Mouse (Mus musculus): ENCODE results near the gene Fndc10.
"Not testable (repeated sequence)": the region's sequence is repeated elsewhere in the genome, so short reads cannot be mapped to it uniquely, and the experiment has no call there.

Gene Fndc10

DNA sequence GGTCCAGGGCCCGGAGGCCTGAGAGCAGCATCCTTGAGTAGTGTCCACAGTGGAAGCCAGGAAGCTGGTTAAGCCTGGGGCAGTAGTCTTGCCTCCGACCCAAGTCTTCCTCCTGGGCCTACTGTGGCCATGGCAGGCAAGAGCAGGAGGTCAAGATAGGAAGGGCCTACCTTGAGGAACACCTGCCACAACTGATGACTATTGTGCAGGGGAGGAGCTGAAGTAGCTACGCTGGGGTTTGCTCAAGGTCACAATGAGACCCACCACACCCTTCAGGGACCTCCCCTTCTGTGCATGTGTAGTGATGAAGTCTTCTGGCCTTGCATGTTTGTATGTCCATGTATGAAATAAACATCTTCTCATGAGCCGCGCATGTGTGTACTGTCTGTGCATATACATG is 41.6 kb downstream of the Fndc10 start:
- DNase-seq (ENCODE audit: low read depth), result no peak

DNA sequence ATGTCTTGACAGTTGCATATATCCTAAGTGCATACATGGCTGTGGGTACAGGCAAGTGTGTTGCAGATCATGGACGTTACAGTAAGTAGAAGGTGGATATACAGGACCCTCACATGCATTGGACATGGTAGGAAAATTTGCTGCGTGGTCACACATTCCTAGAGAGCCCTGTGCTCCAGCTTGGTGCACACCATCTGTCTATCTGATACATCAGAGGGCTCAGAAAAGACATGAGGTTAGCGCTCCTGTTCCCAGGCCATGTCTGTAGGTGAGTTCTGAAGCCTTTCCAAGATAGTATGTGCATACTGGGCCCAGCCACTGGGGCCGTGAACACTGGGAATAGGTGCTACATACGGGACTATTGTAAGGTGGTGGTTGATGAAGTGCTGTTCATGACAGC is 42.3 kb downstream of the Fndc10 start:
- no peak for DNase-seq (ENCODE audit: low read depth)

- no peak for DNase-seq (ENCODE audit: low read depth)
These were observed 44.1 kb downstream of the Fndc10 start for GRCm38 (mm10) chr4:155738262-155738661.

DNA sequence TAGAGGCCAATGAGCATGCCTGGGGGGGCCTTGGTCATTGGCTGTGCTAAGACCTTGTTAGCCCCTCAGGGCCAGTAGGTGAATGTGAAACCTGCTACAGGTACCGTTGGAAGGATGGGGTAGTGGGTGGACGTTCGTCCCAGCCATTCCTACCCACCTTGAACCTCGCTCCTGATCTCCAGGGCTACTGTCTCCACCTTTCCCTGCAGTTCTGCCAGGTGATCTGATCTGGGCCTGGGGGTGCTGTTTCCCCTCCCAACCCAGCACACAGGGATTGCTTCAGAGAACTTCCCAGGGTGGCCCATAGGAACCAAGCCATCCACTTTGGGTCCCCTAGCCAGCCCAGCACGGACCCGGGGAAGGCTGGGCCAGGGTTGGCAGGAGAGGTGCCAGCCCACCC is 45.0 kb downstream of the Fndc10 start:
- no peak for DNase-seq (ENCODE audit: low read depth)

DNA sequence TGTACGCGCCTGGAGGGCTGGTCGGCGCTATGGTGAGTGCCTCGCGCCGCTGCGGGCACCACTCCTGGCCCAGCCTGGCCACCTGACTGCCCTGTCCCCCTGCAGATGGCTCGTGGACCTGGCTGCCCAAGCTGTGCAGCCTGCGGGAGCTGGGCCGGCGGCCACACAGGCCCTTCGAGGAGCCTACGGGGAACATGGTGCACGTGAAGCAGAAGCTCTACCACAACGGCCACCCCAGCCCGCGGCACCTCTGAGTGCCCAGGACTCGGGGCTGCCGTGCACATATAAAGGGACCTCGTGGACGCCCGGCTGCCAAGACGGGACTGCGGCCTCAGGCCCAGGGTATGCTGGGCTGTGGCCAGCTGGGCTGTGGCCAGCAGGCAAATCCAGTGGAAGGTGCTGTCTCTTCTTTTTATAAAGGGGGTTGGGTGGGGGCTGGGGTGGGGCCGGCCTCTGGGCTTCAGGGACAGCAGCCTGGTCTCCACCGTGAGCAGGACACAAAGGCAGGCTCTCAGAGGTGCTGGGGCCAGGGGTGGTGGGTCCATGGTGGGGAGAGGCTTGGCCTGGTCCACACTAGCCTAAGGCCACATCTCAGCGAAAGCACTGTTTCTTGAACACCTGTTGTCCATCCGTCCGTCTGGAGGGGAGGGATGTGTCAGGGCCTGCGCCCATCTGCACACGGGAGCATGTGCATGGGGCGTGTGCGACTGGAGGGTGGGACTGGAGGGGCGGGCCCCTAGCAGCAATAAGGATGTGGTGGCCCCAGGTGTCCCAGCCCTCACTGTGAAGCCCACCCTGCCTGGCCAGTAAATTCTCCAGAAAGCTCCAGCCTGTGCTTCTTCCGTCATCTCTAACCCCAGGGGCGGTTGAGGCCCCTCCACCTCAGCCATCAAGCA is 45.8 kb downstream of the Fndc10 start:
- no peak for DNase-seq (ENCODE audit: low read depth)

DNA sequence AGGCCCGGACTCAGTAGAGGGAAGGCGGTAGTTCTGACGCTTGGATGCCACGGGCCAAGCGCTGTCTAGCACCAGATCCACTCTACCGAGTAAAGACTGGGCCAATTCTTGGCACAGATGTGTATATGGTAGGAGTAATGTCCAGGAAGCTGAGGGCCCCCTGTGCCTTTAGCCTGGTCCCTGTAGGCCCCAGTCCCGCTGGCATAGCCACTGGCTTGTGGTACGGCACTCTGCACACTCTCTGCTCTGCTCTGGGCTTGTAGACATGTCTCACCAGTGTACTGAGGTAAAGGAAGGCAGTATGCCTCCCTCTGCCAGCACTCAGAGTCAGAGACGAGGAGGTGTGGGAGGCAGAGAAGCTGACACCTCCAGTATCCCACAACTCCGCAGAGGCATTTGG is 46.5 kb downstream of the Fndc10 start:
- DNase-seq (ENCODE audit: low read depth), result not testable (repeated sequence)

DNA sequence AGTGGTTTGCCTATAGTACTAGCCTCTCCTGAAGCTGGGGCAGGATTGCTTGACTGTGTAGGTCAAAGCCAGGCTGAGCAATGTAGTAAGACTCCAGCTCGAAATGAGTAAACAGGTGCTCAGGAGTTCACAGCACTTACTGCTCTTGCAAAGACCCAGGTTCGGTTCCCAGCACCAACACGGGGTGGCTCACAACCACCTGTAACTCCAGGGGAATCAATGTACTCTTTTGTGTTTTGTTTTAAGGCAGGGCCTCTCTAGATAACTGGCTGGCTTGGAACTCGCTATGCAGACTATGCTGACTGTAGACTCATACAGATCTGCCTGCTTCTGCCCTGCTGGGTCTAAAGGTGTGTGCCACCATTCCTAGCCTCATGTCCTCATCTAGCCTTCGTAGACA is 48.5 kb downstream of the Fndc10 start:
- no peak for DNase-seq (ENCODE audit: low read depth)

GRCm38 (mm10) chr4:155744474-155744873 is 50.3 kb downstream of the Fndc10 start:
- DNase-seq (ENCODE audit: low read depth), result no peak

- no peak for DNase-seq (ENCODE audit: low read depth)
These were observed 51.0 kb downstream of the Fndc10 start for GRCm38 (mm10) chr4:155745136-155745535.
